Mouse (Mus musculus) ovary, postnatal 10 days (tissue): ENCODE measurements at regions not wholly inside any gene's neighbourhood (a gene's known extent, or its start where the extent isn't known, plus 50 kb on each side); places are given as distances from the start of the nearest gene placed in this dataset.
"Not testable (repeated sequence)": the region's sequence is repeated elsewhere in the genome, so short reads cannot be mapped to it uniquely, and the experiment has no call there.

Experiments used
- DNase-seq: peaks from one replicate; pipeline ENCODE4 v3.0.0; 2022; ENCODE audit warnings: low spot score

DNA sequence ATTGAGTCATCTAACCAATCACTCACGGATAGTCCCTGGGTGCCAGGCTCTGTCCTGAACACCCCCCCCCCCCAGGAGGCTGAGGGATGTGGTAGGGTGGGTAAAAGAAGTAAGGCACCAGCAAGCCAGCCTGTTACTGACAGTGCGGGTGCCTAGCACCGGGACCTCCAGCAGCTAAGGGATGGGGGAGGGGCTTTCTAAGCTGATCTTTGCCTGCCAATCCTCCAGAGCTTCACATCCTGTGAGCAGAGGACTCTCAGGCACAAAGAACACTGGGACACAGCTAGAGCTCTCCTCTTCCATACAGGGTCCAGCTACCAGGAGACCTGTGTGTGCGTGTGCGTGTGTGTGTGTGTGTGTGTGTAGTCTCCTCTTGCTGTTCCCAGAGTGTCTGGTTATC is 215.9 kb downstream of the Matn1 start:
- DNase-seq, result no peak

- no peak for DNase-seq
These were observed 217.3 kb downstream of the Matn1 start for GRCm38 (mm10) chr4:131161501-131161900.

DNA sequence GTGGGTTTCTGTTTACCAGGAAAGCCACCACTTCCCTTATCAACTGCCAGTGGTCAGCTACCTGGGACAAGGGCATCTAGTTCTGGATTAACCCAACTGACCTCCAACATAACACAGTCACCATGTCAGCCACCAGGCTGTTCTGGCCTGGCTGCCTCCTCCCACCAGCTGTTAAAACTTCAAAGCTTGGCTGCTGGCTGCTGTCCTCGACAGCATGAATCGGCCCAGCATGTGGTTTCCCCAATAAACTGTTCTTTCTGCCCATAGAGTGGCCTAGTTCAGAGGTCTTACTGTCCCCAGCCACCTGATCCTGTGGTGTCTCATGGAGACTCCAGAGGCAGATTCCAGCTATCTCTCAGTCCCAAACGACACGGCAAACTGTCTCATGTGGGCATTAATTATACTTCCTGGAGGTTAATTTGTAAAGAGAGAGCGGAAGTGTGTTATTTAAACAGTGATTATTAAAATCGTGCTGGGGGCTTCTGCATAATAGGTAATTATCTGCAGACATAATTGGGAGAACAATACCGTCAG is 219.7 kb downstream of the Matn1 start:
- no peak for DNase-seq

GRCm38 (mm10) chr4:131166574-131167270 is 222.5 kb downstream of the Matn1 start:
- no peak for DNase-seq

DNA sequence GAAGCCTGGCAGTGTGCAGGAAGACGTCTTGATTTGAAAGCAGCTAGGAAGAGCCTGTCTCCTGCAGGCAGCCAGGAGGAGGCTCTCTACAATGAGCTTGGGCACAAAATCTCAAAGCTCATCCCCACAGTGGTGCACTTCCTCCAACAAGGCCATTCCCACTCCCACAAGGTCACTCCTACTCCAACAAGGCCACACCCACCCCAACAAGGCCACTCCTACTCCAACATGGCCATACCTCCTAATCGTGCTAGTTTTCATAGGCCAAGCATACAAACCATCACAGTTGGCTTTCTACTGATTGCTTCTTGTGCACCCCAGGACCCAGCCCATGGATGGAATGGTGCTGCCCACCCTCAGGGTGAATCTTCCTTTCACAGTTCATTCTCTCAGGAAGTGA is 223.7 kb downstream of the Matn1 start:
- no peak for DNase-seq

DNA sequence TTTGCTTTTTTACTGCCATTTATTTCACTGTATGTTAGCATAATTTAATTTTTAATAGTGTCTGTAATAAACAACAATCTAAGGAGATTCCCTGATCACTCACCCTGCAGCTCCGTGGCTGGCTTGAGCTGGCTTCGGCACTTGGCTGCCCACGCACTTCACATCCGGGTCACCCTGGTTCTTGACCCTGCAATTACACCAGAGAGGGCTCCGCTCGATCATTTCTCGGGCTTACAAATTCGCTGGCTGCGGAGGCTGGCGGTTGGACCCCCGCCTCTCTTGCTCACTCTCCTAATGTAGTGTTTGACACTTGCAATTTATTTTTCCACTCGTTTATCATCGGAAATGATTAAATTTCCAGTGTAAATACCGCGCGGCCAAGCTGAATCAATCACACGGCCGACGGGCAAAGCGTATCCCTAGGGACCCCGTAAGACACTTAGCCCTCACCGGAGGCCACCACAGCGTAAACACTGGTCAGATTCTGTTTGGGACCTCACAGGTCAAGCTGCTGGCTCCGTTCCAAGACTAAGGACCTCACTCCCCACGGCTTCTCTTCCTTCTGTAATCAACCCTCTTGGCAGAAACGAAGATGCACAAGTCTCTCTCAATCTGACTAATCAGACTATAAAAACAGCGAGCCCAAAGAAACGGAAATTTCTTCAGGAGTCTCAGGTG is 229.7 kb downstream of the Matn1 start:
- DNase-seq, result no peak

DNA sequence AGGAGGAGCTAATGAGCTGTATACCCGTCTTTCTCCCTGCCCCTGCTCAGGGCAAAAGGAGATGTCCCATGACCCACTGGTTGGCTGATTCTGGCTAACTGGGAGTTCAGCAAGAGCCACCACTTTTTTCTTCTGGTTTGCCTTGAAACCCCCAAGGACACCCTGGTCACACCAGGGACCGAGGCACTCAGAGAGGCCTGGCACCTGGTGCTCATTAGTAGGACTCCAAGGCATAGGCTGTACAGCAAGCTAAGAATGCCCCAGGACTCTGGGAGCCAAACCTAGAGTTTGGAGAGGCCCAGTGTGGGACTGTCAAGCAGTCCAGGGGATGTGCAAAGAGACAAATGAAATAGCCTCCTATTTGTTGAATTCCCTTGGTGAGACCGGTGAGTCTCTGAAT is 232.5 kb downstream of the Matn1 start:
- DNase-seq, result no peak

- no peak for DNase-seq
These were observed 233.7 kb downstream of the Matn1 start for GRCm38 (mm10) chr4:131177889-131178288.

- DNase-seq, result not testable (repeated sequence)
These were observed 234.5 kb downstream of the Matn1 start for GRCm38 (mm10) chr4:131178642-131179041.

GRCm38 (mm10) chr4:131188066-131188465 is 243.9 kb downstream of the Matn1 start:
- DNase-seq, result no peak

GRCm38 (mm10) chr4:131191106-131191880 is 247.1 kb downstream of the Matn1 start:
- DNase-seq, result no peak

DNA sequence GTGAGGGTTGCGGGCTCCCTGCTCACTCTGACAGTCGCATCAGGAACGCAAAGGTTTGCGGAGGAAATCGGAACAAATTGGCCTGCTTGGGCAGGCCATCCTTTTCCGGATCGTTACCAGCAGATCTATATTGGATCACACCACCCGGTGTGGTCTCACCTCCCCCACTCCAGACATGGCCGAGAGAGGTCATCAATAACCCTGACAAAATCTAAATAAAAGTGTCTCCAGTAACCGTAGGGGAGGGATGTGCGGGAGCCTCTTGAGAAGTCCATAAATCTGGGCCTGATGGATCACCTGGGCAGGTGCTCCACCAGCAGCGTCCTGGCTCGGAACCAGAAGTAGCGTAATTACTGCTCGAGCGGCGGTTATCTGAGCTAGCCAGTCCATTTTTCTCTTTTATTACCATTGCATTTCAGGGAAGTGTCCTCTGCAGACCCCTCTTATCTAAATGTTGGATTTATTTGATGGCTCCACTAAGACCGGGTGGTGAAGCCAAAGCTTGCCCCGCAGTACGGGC is 249.8 kb downstream of the Matn1 start:
- no peak for DNase-seq

DNA sequence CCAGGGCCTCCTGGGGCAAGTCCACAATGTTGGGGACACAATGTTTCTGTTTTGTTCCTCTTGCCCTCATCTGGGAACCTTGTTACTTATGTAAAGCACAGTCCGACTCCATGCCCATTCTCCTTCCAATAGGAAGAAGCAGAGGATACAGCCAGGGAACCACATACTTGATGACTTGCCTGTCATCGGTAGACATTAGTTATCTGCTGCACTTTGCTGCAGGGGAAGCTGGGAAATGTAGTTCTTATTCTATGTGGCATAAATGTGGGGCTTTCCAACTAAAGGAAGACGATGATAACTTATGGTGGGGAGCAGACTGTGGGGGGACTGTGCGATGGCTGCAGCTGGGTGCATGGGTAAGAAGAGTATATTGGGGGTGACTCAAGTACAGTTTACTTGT is 252.0 kb downstream of the Matn1 start:
- DNase-seq, result no peak

GRCm38 (mm10) chr4:131203721-131204120 is 259.5 kb downstream of the Matn1 start:
- no peak for DNase-seq

GRCm38 (mm10) chr4:131204722-131205121 is 260.5 kb downstream of the Matn1 start:
- DNase-seq, result no peak

DNA sequence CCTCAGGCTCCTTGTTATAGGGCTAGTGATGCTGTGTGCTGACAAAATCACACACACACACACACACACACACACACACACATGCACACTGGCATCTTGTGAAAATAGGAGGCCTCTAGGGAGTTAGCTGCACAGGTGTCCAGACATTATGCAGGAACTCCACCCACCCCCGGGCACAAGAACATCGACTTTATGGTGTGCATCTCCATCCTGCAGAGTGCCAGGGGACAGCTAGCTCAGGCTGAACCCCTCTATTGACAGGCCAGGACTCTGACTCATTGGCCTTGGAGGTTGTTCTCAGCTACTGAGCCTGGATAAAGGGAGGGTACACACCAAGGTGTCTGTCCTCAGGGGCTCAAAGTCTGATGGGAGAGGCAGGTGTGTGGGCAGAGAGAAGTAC is 260.9 kb downstream of the Matn1 start:
- DNase-seq, result no peak

DNA sequence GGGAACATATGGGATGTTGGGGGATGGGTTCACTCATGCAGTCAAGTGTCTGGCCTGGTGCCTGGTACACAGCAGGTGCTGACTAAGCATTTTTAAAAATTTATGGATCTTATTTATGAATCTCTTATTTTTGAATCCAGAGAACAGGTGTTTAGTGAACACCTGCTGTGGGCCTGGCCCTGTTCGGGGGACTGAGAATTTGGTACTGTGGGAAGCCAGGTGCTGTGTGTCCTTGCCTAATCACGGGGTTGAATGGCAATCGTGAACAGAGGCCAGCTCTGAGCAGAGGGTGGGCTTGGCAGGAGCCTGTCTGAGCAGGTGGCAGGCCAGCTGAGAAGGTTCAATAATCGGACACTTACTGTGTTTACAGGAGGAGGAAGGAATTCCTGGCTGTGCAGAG is 261.5 kb downstream of the Matn1 start:
- DNase-seq, result no peak

DNA sequence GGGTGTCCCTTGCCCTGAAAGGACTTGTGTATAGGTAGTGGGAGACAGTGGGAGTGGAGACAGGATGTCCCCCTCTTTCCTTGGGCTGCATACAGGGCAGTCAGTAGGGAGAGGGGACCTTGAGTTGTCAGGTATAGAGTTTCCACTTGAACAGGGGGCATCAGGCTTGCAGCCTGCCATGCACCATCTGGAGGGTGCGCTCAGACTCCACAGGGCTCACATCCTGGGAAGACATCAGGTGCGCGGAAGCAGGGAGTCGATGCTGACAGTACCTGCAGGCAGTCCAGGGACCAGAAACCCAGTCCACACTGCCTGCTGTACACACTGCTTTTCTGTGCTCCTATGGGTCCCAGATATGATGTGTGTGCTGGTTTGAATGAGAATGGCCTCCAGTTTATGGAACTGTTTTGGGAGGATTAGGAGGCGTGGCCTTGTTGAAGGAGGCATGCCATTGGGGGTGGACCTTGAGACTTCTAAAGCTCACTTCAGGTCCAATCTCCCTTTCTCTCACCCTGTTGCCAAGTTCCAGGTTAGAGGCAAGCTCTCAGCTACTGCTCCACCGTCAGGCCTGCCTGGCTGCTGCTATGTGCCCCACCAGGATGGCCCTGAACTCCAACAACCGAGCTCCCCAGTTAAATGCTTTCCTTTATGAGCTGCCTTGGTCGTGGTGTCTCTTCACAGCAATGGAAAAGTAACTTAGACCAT is 262.1 kb downstream of the Matn1 start:
- DNase-seq, result no peak

GRCm38 (mm10) chr4:131206886-131207200 is 262.7 kb downstream of the Matn1 start:
- DNase-seq, result no peak

GRCm38 (mm10) chr4:131207249-131207648 is 263.1 kb downstream of the Matn1 start:
- DNase-seq, result no peak

DNA sequence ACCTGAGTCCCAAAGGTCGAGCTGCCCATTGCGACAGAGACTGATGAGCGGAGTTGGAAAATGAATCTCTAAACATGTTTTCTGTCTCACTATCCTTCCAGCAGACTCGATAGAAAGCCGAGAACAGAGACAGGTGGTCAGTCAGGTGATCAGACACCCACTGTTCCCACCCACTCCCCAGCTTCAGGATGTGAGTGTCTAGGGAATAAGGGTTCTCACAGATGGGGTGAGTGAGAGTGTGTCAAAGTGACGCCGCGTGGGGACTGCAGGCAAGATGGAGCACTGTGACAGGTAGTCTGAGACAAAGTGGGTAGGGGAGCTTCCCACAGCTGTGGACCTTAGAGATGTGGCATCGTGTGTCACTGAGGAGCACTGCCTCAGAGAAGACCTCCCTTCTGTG is 264.0 kb downstream of the Matn1 start:
- no peak for DNase-seq

- no peak for DNase-seq
These were observed 264.5 kb downstream of the Matn1 start for GRCm38 (mm10) chr4:131208637-131209036.
